Mouse (Mus musculus) thymus, postnatal 10 days (tissue): Measurements from ENCODE around the gene Ppp6r1.

ENCODE experiments used
- DNase-seq, 2 experiments: peaks; one replicate each; pipeline ENCODE4 v3.0.0; 2021; ENCODE audit warnings: low spot score in 2 of 2

Ppp6r1 gene

GRCm38 (mm10) chr7:4658912-4659551, at the start of gene Ppp6r1:
Gene Ppp6r1, minus strand, starts transcription at chr7:4659019.
- peak; percentile 95 to 96 for DNase-seq

- DNase-seq, result no peak
Measured at GRCm38 (mm10) chr7:4705098-4705497, 46.3 kb upstream of the Ppp6r1 start.

- DNase-seq, result no peak
Measured at GRCm38 (mm10) chr7:4703195-4703594, 44.4 kb upstream of the Ppp6r1 start.

- DNase-seq, result no peak
Measured at GRCm38 (mm10) chr7:4702334-4702733, 43.5 kb upstream of the Ppp6r1 start.

- DNase-seq, result no peak
Measured at GRCm38 (mm10) chr7:4693004-4693403, 34.2 kb upstream of the Ppp6r1 start.

GRCm38 (mm10) chr7:4690951-4691653, 32.3 kb upstream of the Ppp6r1 start:
- DNase-seq, result no peak

GRCm38 (mm10) chr7:4690387-4690786, 31.6 kb upstream of the Ppp6r1 start, which contains the start of gene Brsk1:
Gene Brsk1, plus strand, starts transcription at chr7:4690604.
- DNase-seq, result peak; percentile 14 to 19

GRCm38 (mm10) chr7:4684632-4685417, 26.0 kb upstream of the Ppp6r1 start, which contains the start of gene Hspbp1:
Gene Hspbp1, minus strand, starts transcription at chr7:4685068.
- DNase-seq, result peak; percentile 91 to 95

GRCm38 (mm10) chr7:4684203-4684602, 25.4 kb upstream of the Ppp6r1 start:
- peak in 1 of 2 experiments; percentile 40 for DNase-seq

- DNase-seq, result no peak
Measured at GRCm38 (mm10) chr7:4683307-4683706, 24.5 kb upstream of the Ppp6r1 start.

GRCm38 (mm10) chr7:4675200-4675599, 16.4 kb upstream of the Ppp6r1 start:
- DNase-seq, result no peak

- DNase-seq, result peak in 1 of 2 experiments; percentile 27
Measured at GRCm38 (mm10) chr7:4674114-4674731, 15.4 kb upstream of the Ppp6r1 start.

GRCm38 (mm10) chr7:4671956-4672355, 13.1 kb upstream of the Ppp6r1 start:
- no peak for DNase-seq

- no peak for DNase-seq
Measured at GRCm38 (mm10) chr7:4670655-4671255, 11.9 kb upstream of the Ppp6r1 start.

- no peak for DNase-seq
Measured at GRCm38 (mm10) chr7:4669156-4669555, 10.3 kb upstream of the Ppp6r1 start.

- no peak for DNase-seq
Measured at GRCm38 (mm10) chr7:4668506-4668905, 9.7 kb upstream of the Ppp6r1 start.

GRCm38 (mm10) chr7:4666871-4667270, 8.1 kb upstream of the Ppp6r1 start:
- no peak for DNase-seq

- no peak for DNase-seq
Measured at GRCm38 (mm10) chr7:4663742-4664141, 4.9 kb upstream of the Ppp6r1 start.

- no peak for DNase-seq
Measured at GRCm38 (mm10) chr7:4663179-4663578, 4.4 kb upstream of the Ppp6r1 start.

GRCm38 (mm10) chr7:4659911-4660443, 1.2 kb upstream of the Ppp6r1 start:
- DNase-seq, result no peak
